Mouse (Mus musculus) testis, postnatal 14 days (tissue): ENCODE measurements around the gene Tmem159.
A peak's percentile ranks its signal among the peaks of the same experiment; 100 is the strongest.

ENCODE experiments used
- DNase-seq: peaks from one replicate; pipeline ENCODE4 v3.0.0; 2021; ENCODE audit warnings: low spot score

The Tmem159 gene

GRCm38 (mm10) chr7:120102164-120102972 lies at the start of gene Tmem159:
TSS of gene Tmem159 (plus strand) at chr7:120102353.
- DNase-seq = peak; percentile 85

GRCm38 (mm10) chr7:120054016-120054415 lies 48.1 kb upstream of the Tmem159 start:
- DNase-seq = no peak

GRCm38 (mm10) chr7:120055479-120055878 lies 46.7 kb upstream of the Tmem159 start:
- DNase-seq = no peak

- no peak for DNase-seq
These were observed 38.1 kb upstream of the Tmem159 start for GRCm38 (mm10) chr7:120064045-120064444.

GRCm38 (mm10) chr7:120068114-120068513 lies 34.0 kb upstream of the Tmem159 start:
- DNase-seq = no peak

- no peak for DNase-seq
These were observed 33.0 kb upstream of the Tmem159 start for GRCm38 (mm10) chr7:120069164-120069563.

- DNase-seq = no peak
These were observed 22.0 kb upstream of the Tmem159 start for GRCm38 (mm10) chr7:120080177-120080576.

GRCm38 (mm10) chr7:120093033-120093432 lies 9.1 kb upstream of the Tmem159 start:
- no peak for DNase-seq

- no peak for DNase-seq
These were observed 7.9 kb upstream of the Tmem159 start for GRCm38 (mm10) chr7:120094216-120094615.

- no peak for DNase-seq
These were observed 7.0 kb upstream of the Tmem159 start, which contains the start of gene Dnah3 for GRCm38 (mm10) chr7:120095180-120095579. TSS of gene Dnah3 (minus strand) at chr7:120095280.

GRCm38 (mm10) chr7:120097845-120098244 lies 4.3 kb upstream of the Tmem159 start:
- no peak for DNase-seq

- peak; percentile 61 for DNase-seq
These were observed 3.8 kb upstream of the Tmem159 start for GRCm38 (mm10) chr7:120098403-120098802.

GRCm38 (mm10) chr7:120103019-120103567 lies 940 bp downstream of the Tmem159 start:
- DNase-seq = peak; percentile 27

- DNase-seq = no peak
These were observed 2.8 kb downstream of the Tmem159 start for GRCm38 (mm10) chr7:120104975-120105374.

- no peak for DNase-seq
These were observed 4.2 kb downstream of the Tmem159 start for GRCm38 (mm10) chr7:120106356-120106755.

- DNase-seq = no peak
These were observed 7.5 kb downstream of the Tmem159 start for GRCm38 (mm10) chr7:120109676-120110075.

GRCm38 (mm10) chr7:120116976-120117375 lies 14.8 kb downstream of the Tmem159 start:
- no peak for DNase-seq

GRCm38 (mm10) chr7:120117529-120117928 lies 15.4 kb downstream of the Tmem159 start:
- peak; percentile 58 for DNase-seq

- DNase-seq = no peak
These were observed 21.6 kb downstream of the Tmem159 start for GRCm38 (mm10) chr7:120123776-120124175.

GRCm38 (mm10) chr7:120124844-120125243 lies 22.7 kb downstream of the Tmem159 start:
- peak; percentile 41 for DNase-seq

GRCm38 (mm10) chr7:120126976-120127685 lies 25.0 kb downstream of the Tmem159 start:
- no peak for DNase-seq

GRCm38 (mm10) chr7:120127686-120128059 lies 25.5 kb downstream of the Tmem159 start:
- no peak for DNase-seq

- DNase-seq = no peak
These were observed 26.8 kb downstream of the Tmem159 start for GRCm38 (mm10) chr7:120128951-120129350.
